Mouse (Mus musculus): ENCODE measurements at regions not wholly inside any gene's neighbourhood (a gene's known extent, or its start where the extent isn't known, plus 50 kb on each side); places are given as distances from the start of the nearest gene placed in this dataset.

GRCm38 (mm10) chr10:38895656-38896055 is 69.7 kb upstream of the Lama4 start:
- 80% methylated on average over 3 of the region's 3 CpGs for WGBS
- TF ChIP-seq POLR2A (IDR thresholded peaks at IDR 0.05; ENCODE audit: insufficient read depth, low read depth, low read length) (no peak), CTCF (IDR thresholded peaks at IDR 0.05; ENCODE audit: insufficient read depth, low read depth, low read length) (no peak)

GRCm38 (mm10) chr10:38897573-38897972 is 67.7 kb upstream of the Lama4 start:
- 81% methylated on average over 5 of the region's 5 CpGs for WGBS
- no peak for TF ChIP-seq POLR2A (IDR thresholded peaks at IDR 0.05; ENCODE audit: insufficient read depth, low read depth, low read length)
- no peak for TF ChIP-seq CTCF (IDR thresholded peaks at IDR 0.05; ENCODE audit: insufficient read depth, low read depth, low read length)
- H3K27ac ChIP-seq (ENCODE audit: insufficient read depth, low read depth, low read length) = no peak overlapping the region
- H3K4me1 ChIP-seq (ENCODE audit: control insufficient read depth, insufficient read depth, low read length) = no peaks in the 10 kb centered on the region
- H3K4me3 ChIP-seq (ENCODE audit: insufficient read depth, low read depth, low read length) = no peak overlapping the region

More at GRCm38 (mm10) chr10:38895656-38896055, 69.7 kb upstream of the Lama4 start:
- H3K4me1 ChIP-seq (ENCODE audit: control insufficient read depth, insufficient read depth, low read length) = no peaks in the 10 kb centered on the region
- no peak overlapping the region for H3K27ac ChIP-seq (ENCODE audit: insufficient read depth, low read depth, low read length)
- no peak overlapping the region for H3K4me3 ChIP-seq (ENCODE audit: insufficient read depth, low read depth, low read length)

GRCm38 (mm10) chr10:38906121-38906520 is 59.2 kb upstream of the Lama4 start:
- H3K4me3 ChIP-seq (ENCODE audit: insufficient read depth, low read depth, low read length) = no peak overlapping the region
- H3K27ac ChIP-seq (ENCODE audit: insufficient read depth, low read depth, low read length) = no peak overlapping the region
- WGBS = 76% methylated on average over 3 of the region's 3 CpGs
- peaks cover 8% of the 10 kb centered on the region for H3K4me1 ChIP-seq (ENCODE audit: control insufficient read depth, insufficient read depth, low read length)
- TF ChIP-seq POLR2A (IDR thresholded peaks at IDR 0.05; ENCODE audit: insufficient read depth, low read depth, low read length) (no peak), CTCF (IDR thresholded peaks at IDR 0.05; ENCODE audit: insufficient read depth, low read depth, low read length) (no peak)

- 68% methylated on average over 2 of the region's 2 CpGs for WGBS
- H3K27ac ChIP-seq (ENCODE audit: insufficient read depth, low read depth, low read length) = peak overlapping the region; percentile 70
- TF ChIP-seq POLR2A (IDR thresholded peaks at IDR 0.05; ENCODE audit: insufficient read depth, low read depth, low read length) = no peak
- TF ChIP-seq CTCF (IDR thresholded peaks at IDR 0.05; ENCODE audit: insufficient read depth, low read depth, low read length) = no peak
- no peak overlapping the region for H3K4me3 ChIP-seq (ENCODE audit: insufficient read depth, low read depth, low read length)
- peaks cover 8% of the 10 kb centered on the region for H3K4me1 ChIP-seq (ENCODE audit: control insufficient read depth, insufficient read depth, low read length)
Measured at GRCm38 (mm10) chr10:38907835-38908234, 57.5 kb upstream of the Lama4 start.

GRCm38 (mm10) chr10:38908277-38908676 is 57.0 kb upstream of the Lama4 start:
- H3K27ac ChIP-seq (ENCODE audit: insufficient read depth, low read depth, low read length) = peak overlapping the region; percentile 70
- TF ChIP-seq POLR2A (IDR thresholded peaks at IDR 0.05; ENCODE audit: insufficient read depth, low read depth, low read length) = no peak
- H3K4me3 ChIP-seq (ENCODE audit: insufficient read depth, low read depth, low read length) = no peak overlapping the region
- peaks cover 8% of the 10 kb centered on the region for H3K4me1 ChIP-seq (ENCODE audit: control insufficient read depth, insufficient read depth, low read length)
- WGBS = 16% methylated on average over 9 of the region's 9 CpGs

- TF ChIP-seq CTCF (IDR thresholded peaks at IDR 0.05; ENCODE audit: insufficient read depth, low read depth, low read length) (no peak), POLR2A (IDR thresholded peaks at IDR 0.05; ENCODE audit: insufficient read depth, low read depth, low read length) (no peak)
- Histone ChIP-seq H3K4me3 (ENCODE audit: insufficient read depth, low read depth, low read length) (no peak overlapping the region), H3K4me1 (ENCODE audit: control insufficient read depth, insufficient read depth, low read length) (peaks cover 8% of the 10 kb centered on the region), H3K27ac (ENCODE audit: insufficient read depth, low read depth, low read length) (no peak overlapping the region)
- 74% methylated on average over 1 of the region's 1 CpGs for WGBS
Measured at GRCm38 (mm10) chr10:38909152-38909732, 56.1 kb upstream of the Lama4 start.

- WGBS = 74% methylated on average over 2 of the region's 2 CpGs
- Histone ChIP-seq H3K27ac (ENCODE audit: insufficient read depth, low read depth, low read length) (no peak overlapping the region), H3K4me1 (ENCODE audit: control insufficient read depth, insufficient read depth, low read length) (peaks cover 8% of the 10 kb centered on the region), H3K4me3 (ENCODE audit: insufficient read depth, low read depth, low read length) (no peak overlapping the region)
- TF ChIP-seq CTCF (IDR thresholded peaks at IDR 0.05; ENCODE audit: insufficient read depth, low read depth, low read length) = no peak
- TF ChIP-seq POLR2A (IDR thresholded peaks at IDR 0.05; ENCODE audit: insufficient read depth, low read depth, low read length) = no peak
Measured at GRCm38 (mm10) chr10:38909843-38910242, 55.5 kb upstream of the Lama4 start.

- WGBS = 88% methylated on average over 2 of the region's 2 CpGs
- TF ChIP-seq CTCF (IDR thresholded peaks at IDR 0.05; ENCODE audit: insufficient read depth, low read depth, low read length) (no peak), POLR2A (IDR thresholded peaks at IDR 0.05; ENCODE audit: insufficient read depth, low read depth, low read length) (no peak)
- no peak overlapping the region for H3K4me3 ChIP-seq (ENCODE audit: insufficient read depth, low read depth, low read length)
- H3K4me1 ChIP-seq (ENCODE audit: control insufficient read depth, insufficient read depth, low read length) = peaks cover 5% of the 10 kb centered on the region
- H3K27ac ChIP-seq (ENCODE audit: insufficient read depth, low read depth, low read length) = no peak overlapping the region
Measured at GRCm38 (mm10) chr10:38913013-38913412, 52.3 kb upstream of the Lama4 start.

Measured in olfactory bulb, adult 2 months (tissue).